Mouse (Mus musculus) right cerebral cortex, postnatal 36 days (tissue): ENCODE results near the gene Cand2.

Source experiments
- DNase-seq, 2 experiments: peaks; one replicate each; pipeline ENCODE4 v3.0.0; 2022; ENCODE audit warnings: low spot score in 2 of 2, mixed read lengths in 1 of 2

The Cand2 gene

GRCm38 (mm10) chr6:115774501-115774921, at the start of gene Cand2:
Cand2 (plus strand) TSS chr6:115774538.
- no peak for DNase-seq

GRCm38 (mm10) chr6:115727108-115727507, 47.2 kb upstream of the Cand2 start:
- DNase-seq: peak in 1 of 2 experiments; percentile 6

- DNase-seq: no peak
Observed at GRCm38 (mm10) chr6:115727570-115727969, 46.8 kb upstream of the Cand2 start.

- DNase-seq: no peak
Observed at GRCm38 (mm10) chr6:115730560-115731342, 43.6 kb upstream of the Cand2 start.

- DNase-seq: no peak
Observed at GRCm38 (mm10) chr6:115732341-115732928, 41.9 kb upstream of the Cand2 start.

GRCm38 (mm10) chr6:115734909-115735308, 39.4 kb upstream of the Cand2 start:
- DNase-seq: no peak

- no peak for DNase-seq
Observed at GRCm38 (mm10) chr6:115739056-115739455, 35.3 kb upstream of the Cand2 start.

GRCm38 (mm10) chr6:115743569-115743968, 30.8 kb upstream of the Cand2 start:
- no peak for DNase-seq

- no peak for DNase-seq
Observed at GRCm38 (mm10) chr6:115746326-115746725, 28.0 kb upstream of the Cand2 start.

GRCm38 (mm10) chr6:115755536-115755935, 18.8 kb upstream of the Cand2 start:
- no peak for DNase-seq

GRCm38 (mm10) chr6:115758981-115759435, 15.3 kb upstream of the Cand2 start:
- DNase-seq: no peak

- DNase-seq: no peak
Observed at GRCm38 (mm10) chr6:115759461-115759860, 14.9 kb upstream of the Cand2 start.

- no peak for DNase-seq
Observed at GRCm38 (mm10) chr6:115760137-115760536, 14.2 kb upstream of the Cand2 start.

GRCm38 (mm10) chr6:115760982-115761381, 13.4 kb upstream of the Cand2 start:
- DNase-seq: no peak

GRCm38 (mm10) chr6:115761995-115762756, 12.2 kb upstream of the Cand2 start, which contains the start of gene Tmem40:
Tmem40 (minus strand) TSS chr6:115762410.
- peak in 1 of 2 experiments; percentile 18 for DNase-seq

GRCm38 (mm10) chr6:115764179-115764578, 10.2 kb upstream of the Cand2 start:
- DNase-seq: peak in 1 of 2 experiments; percentile 12

GRCm38 (mm10) chr6:115767357-115767756, 7.0 kb upstream of the Cand2 start:
- DNase-seq: no peak

GRCm38 (mm10) chr6:115768207-115768606, 6.1 kb upstream of the Cand2 start:
- DNase-seq: no peak

GRCm38 (mm10) chr6:115770059-115770670, 4.2 kb upstream of the Cand2 start:
- DNase-seq: no peak

- no peak for DNase-seq
Observed at GRCm38 (mm10) chr6:115770852-115771251, 3.5 kb upstream of the Cand2 start.

GRCm38 (mm10) chr6:115772201-115772600, 2.1 kb upstream of the Cand2 start:
- no peak for DNase-seq

- DNase-seq: no peak
Observed at GRCm38 (mm10) chr6:115772604-115773003, 1.7 kb upstream of the Cand2 start.
